In genomic region chr15:40068051-40068450, GRCm38 (mm10) we compare ENCODE assay signal across 13 mouse cellular contexts.
"Had no signal": no experiment of that assay in that cellular context is flagged by ENCODE, and none has a peak within 500 bp of the region (broad histone marks: within the 10 kb centered on the region; RNA-seq: fewer than 3 reads in every experiment).

No protein-coding gene starts in this region.

- H3K27ac ChIP-seq: limb, embryonic 15.5 days; liver, embryonic 12.5 days; midbrain, embryonic 15.5 days; neural tube, embryonic 12.5 days had no signal

- H3K36me3 ChIP-seq: limb, embryonic 15.5 days; liver, embryonic 12.5 days; midbrain, embryonic 15.5 days; neural tube, embryonic 12.5 days had no signal

- H3K9me3 ChIP-seq: limb, embryonic 15.5 days; liver, embryonic 12.5 days; megakaryocyte, embryonic 14.5 days; midbrain, embryonic 15.5 days; neural tube, embryonic 12.5 days had no signal

- DNase-seq: kidney, adult 11 months; kidney, postnatal 10 days; lung, embryonic 14.5 days; lung, postnatal 10 days; lung, postnatal 4 days; right cerebral cortex, postnatal 4 days; spleen, adult 18-20 months had no signal

- H3K27me3 ChIP-seq: limb, embryonic 15.5 days; liver, embryonic 12.5 days; megakaryocyte, embryonic 14.5 days; midbrain, embryonic 15.5 days; neural tube, embryonic 12.5 days had no signal

- H3K9ac ChIP-seq: limb, embryonic 15.5 days; liver, embryonic 12.5 days; lung, embryonic 14.5 days; midbrain, embryonic 15.5 days; neural tube, embryonic 12.5 days had no signal

- H3K4me3 ChIP-seq: left cerebral cortex, adult 2 months; limb, embryonic 15.5 days; liver, embryonic 12.5 days; megakaryocyte, embryonic 14.5 days; midbrain, embryonic 15.5 days; neural tube, embryonic 12.5 days had no signal

- H3K4me1 ChIP-seq: limb, embryonic 15.5 days; liver, embryonic 12.5 days; neural tube, embryonic 12.5 days had no signal
